Mouse (Mus musculus) liver, embryonic 14.5 days (tissue): ENCODE data around the gene Ftsj3. TPM values are rescaled to one million over a fixed set of nuclear protein-coding genes. Genes with fewer than 3 reads are reported as not detected.

Experiments used
- ATAC-seq: fragments of 200-750 bp; cut with Nextera tagmentation; 2 replicates; pipeline ENCODE4 v1.8.0; 2017; ENCODE audit warnings: moderate number of reproducible peaks, mild to moderate bottlenecking, moderate library complexity; ENCODE audit not compliant: insufficient read depth
- DNase-seq, 3 experiments: peaks; one replicate each; pipeline ENCODE4 v3.0.0-alpha.2; 2012 to 2013; ENCODE audit warnings: low read depth in 3 of 3, low spot score in 3 of 3
- H3K27ac ChIP-seq: fragments of 300-500 bp; sonication (generic); 2 replicates; pipeline ENCODE4 v1.5.1; 2014; ENCODE audit warnings: moderate library complexity, mild to moderate bottlenecking, control low read depth, inconsistent platforms
- H3K27me3 ChIP-seq: fragments of 300-500 bp; sonication (generic); 2 replicates; pipeline ENCODE4 v1.6.1; 2014; ENCODE audit warnings: mild to moderate bottlenecking, low read length, moderate library complexity; ENCODE audit not compliant: control insufficient read depth, insufficient read depth
- H3K36me3 ChIP-seq: fragments of 300-500 bp; sonication (generic); replicated peaks from 2 replicates; pipeline ENCODE4 v1.6.1; 2014; ENCODE audit warnings: low read depth; ENCODE audit not compliant: control insufficient read depth, insufficient read depth
- H3K4me1 ChIP-seq, 2 experiments: fragments of 200-500 bp in 1 of 2; fragments of 300-500 bp in 1 of 2; sonication (generic) in 1 of 2; replicated peaks; 2 replicates each; pipeline ENCODE4 v1.6.1; 2012 to 2014; ENCODE audit warnings: antibody characterized with exemption in 1 of 2, inconsistent platforms in 1 of 2, low read length in 1 of 2; ENCODE audit not compliant: control insufficient read depth in 2 of 2, insufficient read depth in 2 of 2
- H3K4me2 ChIP-seq: fragments of 300-500 bp; sonication (generic); 2 replicates; pipeline ENCODE4 v1.6.1; 2014; ENCODE audit warnings: low read depth, mild to moderate bottlenecking, control low read depth, moderate library complexity
- H3K4me3 ChIP-seq, 2 experiments: fragments of 200-500 bp in 1 of 2; fragments of 300-500 bp in 1 of 2; sonication (generic) in 1 of 2; 2 replicates each; pipeline ENCODE4 v1.5.1; 2012 to 2014; ENCODE audit warnings: low read depth in 2 of 2, low read length in 2 of 2, mild to moderate bottlenecking in 2 of 2, control low read depth in 1 of 2, inconsistent platforms in 1 of 2, moderate library complexity in 1 of 2; ENCODE audit not compliant: insufficient read depth in 1 of 2
- H3K9ac ChIP-seq: fragments of 300-500 bp; sonication (generic); replicated peaks from 2 replicates; pipeline ENCODE4 v1.6.1; 2014; ENCODE audit warnings: mild to moderate bottlenecking, control low read depth, moderate library complexity
- H3K9me3 ChIP-seq: fragments of 300-500 bp; sonication (generic); 2 replicates; pipeline ENCODE4 v1.6.1; 2016; ENCODE audit warnings: low read length, mixed read lengths; ENCODE audit not compliant: control insufficient read depth
- CTCF ChIP-seq: IDR thresholded peaks from 2 replicates; pipeline ENCODE4 v1.5.1; 2016; ENCODE audit warnings: antibody characterized with exemption, low read depth, control low read depth
- EP300 ChIP-seq: IDR thresholded peaks from 2 replicates; pipeline ENCODE4 v1.6.1; 2016; ENCODE audit warnings: antibody characterized with exemption, low read depth
- WGBS: fragments of 180-500 bp; shearing (Covaris S2); extraction: QIAGEN DNeasy Blood & Tissue Kit; methylation state at CpG from one replicate; pipeline ENCODE4 v1.1.7; 2014; ENCODE audit not compliant: insufficient replicate concordance; 5-methylcytosine and 5-hydroxymethylcytosine counted together
- polyA plus RNA-seq, 2 experiments: library from polyadenylated mRNA; depleted of rRNA in 1 of 2; stranded (reverse) in 1 of 2; unstranded in 1 of 2; fragments of >200 nt; fragmentation: Nextera tagmentation in 1 of 2; extraction: Ambion mirVana in 1 of 2; gene quantifications; 2 replicates each; pipeline versions ENCODE4 v1.2.1 to v1.2.3; 2012 to 2014

Gene Ftsj3
- polyA plus RNA-seq (2012; rRNA removed), result 15.5 and 25.7 TPM in 2 replicates
- polyA plus RNA-seq (2014; fragmentation: Nextera tagmentation; extraction: Ambion mirVana), result 36.8 and 40.1 TPM in 2 replicates

DNA sequence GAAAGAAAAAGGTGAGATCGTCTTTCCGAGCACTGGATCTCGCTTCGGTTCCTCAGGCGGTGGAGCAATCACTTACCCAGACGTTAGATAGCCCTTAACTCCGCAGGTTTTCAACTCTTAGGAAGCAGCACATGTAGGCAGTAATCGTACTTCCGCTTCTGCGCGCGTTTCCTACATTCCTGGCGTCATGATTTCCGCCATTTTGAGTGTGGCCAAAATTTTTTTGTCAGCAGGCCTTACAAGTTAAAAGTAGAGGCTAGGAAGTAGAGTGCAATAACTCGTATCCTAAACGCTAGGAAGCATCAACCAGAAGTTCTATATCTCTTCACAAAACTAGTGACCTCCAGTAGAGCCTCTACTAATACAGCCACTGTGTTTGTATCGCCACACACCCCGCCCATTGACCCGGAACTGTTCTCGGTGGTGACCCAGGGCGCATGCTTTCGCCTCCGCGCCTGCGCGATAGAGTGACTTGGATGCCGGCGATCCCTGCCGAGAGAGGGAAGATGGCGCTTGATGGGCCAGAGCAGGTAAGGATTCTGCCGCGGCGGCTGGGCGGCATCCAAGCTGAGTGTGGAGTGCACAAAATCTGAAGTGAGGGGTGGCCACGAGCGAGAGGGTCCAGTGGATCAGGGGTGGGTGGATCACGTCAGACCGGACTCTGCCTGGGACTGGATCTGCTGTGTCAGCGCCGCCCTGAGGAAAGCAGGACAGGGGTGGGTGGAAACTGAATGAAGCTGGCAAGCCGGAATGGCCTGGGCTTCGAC, at the start of gene Ftsj3, which contains the start of gene Psmc5:
Ftsj3 (minus strand) TSS at position 395 of the 767 bp plus-strand sequence.
Psmc5 (plus strand) TSS at position 470 of the 767 bp plus-strand sequence.
- WGBS, result under 1% methylated on average over 42 of the region's 42 CpGs

DNA sequence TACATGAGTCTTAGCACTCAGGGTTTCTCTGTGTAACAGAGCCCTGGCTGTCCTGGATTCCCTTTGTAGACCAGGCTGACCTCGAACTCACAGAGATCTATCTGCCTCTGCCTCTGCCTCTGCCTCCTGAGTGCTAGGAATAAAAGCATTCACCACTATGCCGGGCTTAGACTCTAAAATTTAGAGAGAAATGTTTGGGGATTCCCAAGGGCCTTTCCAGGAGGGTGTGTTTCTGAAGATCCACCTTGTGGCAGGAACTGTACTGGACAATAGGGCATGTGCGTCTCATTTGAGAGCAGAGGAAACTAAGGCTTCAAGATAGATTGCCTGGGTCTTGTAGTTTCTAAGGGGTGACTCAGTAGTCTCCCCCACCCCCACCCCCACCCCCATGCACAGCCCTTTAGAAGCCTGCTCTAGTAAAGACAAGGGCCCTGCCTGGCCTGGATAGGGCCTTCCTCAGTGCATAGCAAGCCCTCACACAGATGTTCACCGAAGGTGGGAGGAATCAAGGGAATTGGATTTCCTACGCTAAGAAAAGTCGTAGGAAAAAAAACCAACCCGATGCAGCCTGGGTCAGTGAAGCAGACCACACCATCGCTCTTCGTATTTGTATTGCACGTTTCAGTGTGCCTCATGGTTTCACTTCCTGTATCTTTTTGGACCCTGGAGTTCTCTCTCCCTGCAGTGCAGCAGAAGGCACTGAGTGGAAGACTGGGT, 49.6 kb upstream of the Ftsj3 start:
- H3K36me3 ChIP-seq, result no peaks in the 10 kb centered on the region
- H3K4me2 ChIP-seq, result no peak overlapping the region
- TF ChIP-seq CTCF (no peak), EP300 (no peak)
- H3K27ac ChIP-seq, result no peak overlapping the region
- no peak for DNase-seq
- 0 out of 4 replicates have a peak, but pooled peaks cover 0 to 2% of the 10 kb centered on the region in 2 experiments for H3K4me1 ChIP-seq
- H3K27me3 ChIP-seq, result no peaks in the 10 kb centered on the region
- WGBS, result 54% methylated on average over 10 of the region's 10 CpGs
- ATAC-seq, result no peak
- no peaks in the 10 kb centered on the region for H3K9me3 ChIP-seq
- no peak overlapping the region for H3K4me3 ChIP-seq
- no peak overlapping the region for H3K9ac ChIP-seq

More for the DNA sequence above, at the start of gene Ftsj3, which contains the start of gene Psmc5:
- H3K27me3 ChIP-seq, result no peaks in the 10 kb centered on the region
- H3K9me3 ChIP-seq, result no peaks in the 10 kb centered on the region
- peaks cover 38% of the 10 kb centered on the region for H3K36me3 ChIP-seq
- ATAC-seq (peak; percentile 97), DNase-seq (peak; percentile 91 to 93 (median 92))
- H3K4me3 ChIP-seq, result peak within 1 kb of the TSS; percentile 95 to 99
- TF ChIP-seq CTCF (peak; percentile 65), EP300 (no peak)
- peak within 1 kb of the TSS; percentile 58 for H3K27ac ChIP-seq
- peak within 1 kb of the TSS; percentile 93 for H3K9ac ChIP-seq
- peaks cover 11 to 17% of the 10 kb centered on the region in 2 experiments for H3K4me1 ChIP-seq
- H3K4me2 ChIP-seq, result peak within 1 kb of the TSS; percentile 79

DNA sequence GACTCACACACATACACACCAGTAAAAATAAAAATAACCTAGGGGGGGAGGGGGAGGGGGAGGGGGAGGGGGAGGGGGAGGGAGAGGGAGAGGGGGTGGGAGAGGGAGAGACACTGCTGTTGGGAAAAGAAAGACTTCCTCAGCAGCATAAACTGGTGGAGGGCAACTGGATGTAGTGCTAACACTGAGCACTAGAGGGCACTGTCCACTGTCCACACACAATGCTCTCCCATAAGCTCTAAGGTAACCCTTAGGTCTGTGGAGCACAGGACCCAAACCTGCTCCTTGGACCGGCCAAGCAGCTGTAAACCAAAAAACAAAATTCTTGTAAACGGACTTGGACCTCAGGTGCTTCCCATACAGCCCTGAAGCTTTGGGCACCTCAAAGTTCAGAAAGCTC, 46.8 kb upstream of the Ftsj3 start:
- ATAC-seq, result peak; percentile 39; the same call in 1 of the 2 replicates
- Histone ChIP-seq H3K4me3 (no peak overlapping the region), H3K4me2 (no peak overlapping the region), H3K36me3 (no peaks in the 10 kb centered on the region), H3K27ac (no peak overlapping the region), H3K9me3 (no peaks in the 10 kb centered on the region), H3K4me1 (0 out of 4 replicates have a peak, but pooled peaks cover 0 to 2% of the 10 kb centered on the region in 2 experiments), H3K27me3 (no peaks in the 10 kb centered on the region), H3K9ac (no peak overlapping the region)
- WGBS, result 8% methylated on average over 2 of the region's 2 CpGs
- peak; percentile 30 to 41 (median 35) for DNase-seq
- TF ChIP-seq CTCF, result peak; percentile 91
- TF ChIP-seq EP300, result no peak

DNA sequence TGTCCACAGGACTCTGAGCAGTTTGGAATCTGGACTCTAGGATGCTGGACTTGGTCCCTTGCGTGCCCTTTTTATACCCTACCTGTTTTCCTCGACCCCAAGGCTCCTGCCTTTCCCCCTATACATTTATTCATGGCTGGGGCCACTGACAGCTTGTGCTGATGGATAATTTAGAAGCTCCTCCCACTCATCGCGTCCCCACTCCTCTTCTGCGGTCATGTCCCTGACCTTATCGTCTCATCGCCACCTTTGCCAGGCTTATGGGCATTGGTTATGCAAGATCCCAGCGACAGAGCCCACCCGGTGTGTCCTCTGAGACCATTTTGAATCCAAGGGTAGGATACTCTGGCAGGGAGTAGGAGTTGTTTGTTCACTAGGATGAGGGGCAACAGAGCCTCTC, 45.9 kb upstream of the Ftsj3 start, which contains the start of gene Gh:
Gh (minus strand) TSS at position 101 of the 400 bp plus-strand sequence.
- no peak within 1 kb of the TSS for H3K4me2 ChIP-seq
- TF ChIP-seq EP300 (no peak), CTCF (no peak)
- no peak within 1 kb of the TSS for H3K27ac ChIP-seq
- no peaks in the 10 kb centered on the region for H3K36me3 ChIP-seq
- ATAC-seq (no peak), DNase-seq (no peak)
- no peaks in the 10 kb centered on the region for H3K4me1 ChIP-seq
- 57% methylated on average over 9 of the region's 9 CpGs for WGBS
- H3K27me3 ChIP-seq, result no peaks in the 10 kb centered on the region
- no peak within 1 kb of the TSS for H3K4me3 ChIP-seq
- H3K9me3 ChIP-seq, result no peaks in the 10 kb centered on the region
- H3K9ac ChIP-seq, result no peak within 1 kb of the TSS
